Mouse (Mus musculus) left cerebral cortex, adult 8-10 months (tissue): ENCODE data around the gene Adora1. TPM values are rescaled to one million over a fixed set of nuclear protein-coding genes. Genes with fewer than 3 reads are reported as not detected.

Experiments used
- DNase-seq, 2 experiments: peaks; one replicate each; pipeline ENCODE4 v3.0.0; 2022; ENCODE audit warnings: low spot score in 2 of 2
- total RNA-seq, 4 experiments: library from RNA; stranded (reverse); gene quantifications; 2 replicates each; pipeline ENCODE4 v1.2.4; 2022

The Adora1 gene
- total RNA-seq, 4 experiments from 2014 or later, result 153 to 168 (median 165) TPM

GRCm38 (mm10) chr1:134240701-134241100, 5.5 kb upstream of the Adora1 start:
- DNase-seq, result no peak

- no peak for DNase-seq
Observed at GRCm38 (mm10) chr1:134237438-134237837, 2.2 kb upstream of the Adora1 start.

GRCm38 (mm10) chr1:134236142-134236541, 911 bp upstream of the Adora1 start:
- no peak for DNase-seq

GRCm38 (mm10) chr1:134234455-134235390, 508 bp downstream of the Adora1 start:
- DNase-seq, result peak; percentile 63 to 69

DNA sequence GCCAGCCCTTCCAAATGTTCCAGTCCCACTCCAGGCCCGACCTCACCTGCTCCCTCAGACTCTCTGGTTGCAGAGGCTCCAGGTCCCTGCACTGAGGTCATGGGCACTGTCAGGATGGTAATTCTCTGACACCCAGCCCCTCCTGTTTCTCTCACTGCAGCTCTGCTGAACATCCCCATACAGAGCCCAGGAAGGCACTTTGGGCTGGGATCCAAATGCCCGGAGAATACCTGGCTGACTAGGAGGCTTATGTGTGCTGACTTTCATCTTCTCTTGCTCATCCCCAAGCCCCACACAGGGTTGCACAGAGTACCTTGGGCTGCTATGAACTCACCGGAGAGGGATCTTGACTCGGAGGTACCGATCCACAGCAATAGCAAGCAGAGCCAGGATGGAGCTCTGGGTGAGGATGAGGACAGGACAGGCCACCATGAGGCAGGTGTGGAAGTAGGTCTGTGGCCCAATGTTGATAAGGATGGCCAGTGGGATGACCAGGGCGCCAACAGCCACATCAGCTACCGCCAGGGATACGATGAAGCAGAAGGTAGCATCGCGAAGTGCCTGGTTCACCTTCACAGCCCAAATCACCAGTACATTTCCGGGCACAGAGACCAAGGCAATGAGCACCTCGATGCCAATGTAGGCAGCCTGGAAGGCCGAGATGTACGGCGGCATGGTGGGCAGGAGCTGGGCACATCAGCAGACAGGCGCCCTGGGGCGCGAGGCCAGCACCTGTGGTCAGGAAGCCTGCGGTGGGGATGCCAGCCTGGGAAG, 1.4 kb downstream of the Adora1 start:
- no peak for DNase-seq

DNA sequence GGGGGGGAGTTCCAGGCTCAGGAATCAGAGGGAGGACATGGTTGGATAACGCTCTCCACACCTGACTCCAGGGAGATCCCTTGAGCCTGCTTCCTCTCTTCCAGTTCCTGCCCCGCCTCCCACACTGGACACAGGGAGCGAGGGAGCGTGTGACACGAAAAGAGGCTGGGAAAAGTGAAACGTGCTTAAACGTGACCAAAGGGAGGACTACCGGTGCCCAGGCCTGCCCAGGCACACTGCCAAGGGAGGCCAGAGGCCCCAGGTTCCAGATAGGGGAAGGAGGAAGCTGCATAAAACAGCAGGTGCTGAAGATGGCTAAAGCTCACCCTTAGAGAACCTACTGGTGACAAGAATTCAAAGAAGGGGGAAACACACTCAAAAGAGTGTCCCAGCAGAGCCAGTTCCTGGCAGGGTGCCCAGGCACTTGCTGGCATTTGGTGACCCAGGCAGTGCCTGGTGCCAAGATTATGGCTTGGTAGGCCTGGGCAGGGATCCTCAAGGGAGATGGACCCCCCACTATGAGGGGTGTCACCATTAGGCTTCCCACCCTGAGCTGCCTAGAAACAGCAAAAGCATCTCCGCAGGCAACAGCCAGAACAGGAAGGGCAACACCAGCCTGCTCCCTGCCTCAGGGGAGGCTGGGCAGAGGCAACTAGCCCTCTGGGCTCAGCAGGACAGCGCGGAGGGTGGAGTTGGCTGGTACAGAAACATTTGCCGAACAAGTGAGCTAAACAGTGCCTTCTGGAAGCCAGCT, 2.3 kb downstream of the Adora1 start:
- peak; percentile 57 to 83 for DNase-seq

GRCm38 (mm10) chr1:134232326-134232725, 2.9 kb downstream of the Adora1 start:
- DNase-seq, result no peak

DNA sequence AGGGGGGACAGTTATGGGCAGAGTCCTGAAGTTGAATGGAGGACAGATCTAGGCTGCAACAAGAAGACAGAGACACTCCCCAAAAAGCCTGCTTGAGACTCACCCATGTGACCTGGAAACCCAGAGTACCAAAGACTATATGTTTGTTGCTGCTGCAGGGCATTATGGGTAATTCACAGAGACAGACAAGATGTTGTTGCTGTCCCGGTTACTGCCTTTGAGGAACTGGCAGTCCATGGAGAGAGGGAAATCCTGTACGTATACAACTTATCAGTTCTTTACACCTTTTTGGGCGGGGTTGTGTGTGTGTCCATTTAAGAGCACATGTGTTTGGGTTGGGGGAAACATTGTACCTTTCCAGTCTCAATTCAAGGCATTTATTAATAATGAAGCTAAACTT, 3.5 kb downstream of the Adora1 start:
- no peak for DNase-seq

- DNase-seq, result no peak
Observed at GRCm38 (mm10) chr1:134231270-134231669, 4.0 kb downstream of the Adora1 start.

GRCm38 (mm10) chr1:134230638-134231228, 4.5 kb downstream of the Adora1 start:
- no peak for DNase-seq

- no peak for DNase-seq
Observed at GRCm38 (mm10) chr1:134229806-134230575, 5.2 kb downstream of the Adora1 start.

DNA sequence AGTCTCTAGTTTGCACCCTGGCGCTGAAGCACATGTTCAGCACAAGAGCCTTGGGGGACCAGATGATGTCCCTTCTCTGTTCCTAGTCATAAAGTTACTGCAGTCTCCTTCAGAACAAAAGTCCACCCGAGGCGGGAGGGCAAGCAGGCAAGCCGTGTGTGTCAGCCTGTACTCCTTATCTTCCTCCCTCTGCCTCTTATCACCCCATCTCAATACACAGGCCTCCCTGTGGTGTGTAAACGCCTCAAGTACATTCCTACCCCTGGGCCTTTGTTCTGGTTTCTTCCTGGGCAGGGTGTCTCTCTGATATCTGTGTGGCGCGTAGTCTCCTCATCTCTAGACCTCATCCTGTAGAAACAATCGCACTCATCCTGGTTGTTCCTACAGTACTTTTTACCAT, 8.5 kb downstream of the Adora1 start:
- no peak for DNase-seq

DNA sequence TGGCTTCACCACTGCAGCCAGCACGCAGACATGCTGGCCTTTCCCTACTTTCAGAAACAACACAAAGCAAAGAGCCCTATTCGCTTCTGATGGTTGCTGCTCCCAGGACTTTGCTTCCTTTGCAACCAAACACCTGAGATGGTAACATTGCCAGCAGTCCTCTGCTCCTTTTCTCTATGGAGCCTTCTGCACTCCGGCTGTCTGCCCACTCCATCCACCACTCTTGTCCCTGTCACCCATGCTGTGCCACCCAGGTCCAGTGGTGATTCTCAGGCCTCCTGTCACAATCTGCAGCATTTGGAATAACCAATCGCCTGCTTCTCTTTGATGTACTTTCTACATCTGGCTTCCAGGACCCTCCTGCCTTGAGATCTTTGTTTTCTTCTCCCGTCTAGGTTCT, 9.9 kb downstream of the Adora1 start:
- no peak for DNase-seq

- DNase-seq, result no peak
Observed at GRCm38 (mm10) chr1:134224649-134225227, 10.5 kb downstream of the Adora1 start.

- DNase-seq, result no peak
Observed at GRCm38 (mm10) chr1:134222122-134223055, 12.8 kb downstream of the Adora1 start.

DNA sequence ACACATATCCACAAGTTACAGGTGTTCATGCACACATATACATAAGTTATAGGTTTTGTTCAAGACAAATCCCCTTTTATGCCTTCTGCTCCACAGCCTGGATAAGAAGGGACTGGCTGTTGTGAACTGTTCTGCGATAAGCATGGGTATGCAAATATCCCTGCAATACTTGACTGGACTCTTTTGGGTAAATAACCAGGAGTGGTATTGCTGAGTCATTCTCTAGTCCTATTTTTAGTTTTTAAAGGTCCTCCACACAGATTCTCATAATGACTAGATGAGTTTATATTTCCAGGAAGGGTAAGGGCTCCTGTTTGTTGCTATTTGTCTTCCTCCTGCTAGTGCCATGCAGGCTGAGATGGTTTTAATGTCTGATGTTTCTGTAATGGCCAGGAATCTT, 14.1 kb downstream of the Adora1 start:
- no peak for DNase-seq

GRCm38 (mm10) chr1:134219608-134220007, 15.6 kb downstream of the Adora1 start:
- no peak for DNase-seq

GRCm38 (mm10) chr1:134217942-134218341, 17.3 kb downstream of the Adora1 start:
- no peak for DNase-seq

GRCm38 (mm10) chr1:134217028-134217481, 18.2 kb downstream of the Adora1 start:
- DNase-seq, result no peak
